In genomic region chr5:52131389-52131788, GRCm38 (mm10) we compare ENCODE assay signal across 10 mouse cellular contexts.
"Had no signal": no experiment of that assay in that cellular context is flagged by ENCODE, and none has a peak within 500 bp of the region (broad histone marks: within the 10 kb centered on the region; RNA-seq: fewer than 3 reads in every experiment).

No protein-coding gene starts in this region.

- H3K4me3 ChIP-seq: liver, embryonic 13.5 days; liver, embryonic 15.5 days; midbrain, embryonic 10.5 days; midbrain, embryonic 13.5 days; myocyte; neural tube, embryonic 13.5 days; neural tube, embryonic 15.5 days had no signal

- H3K4me2 ChIP-seq: liver, embryonic 13.5 days; liver, embryonic 15.5 days; lung, embryonic 14.5 days; midbrain, embryonic 13.5 days; neural tube, embryonic 13.5 days; neural tube, embryonic 15.5 days had no signal

- DNase-seq: right cerebral cortex, postnatal 25 days; thymus, adult 18-20 months had no signal

- H3K4me1 ChIP-seq: liver, embryonic 13.5 days; liver, embryonic 15.5 days; midbrain, embryonic 10.5 days; midbrain, embryonic 13.5 days; neural tube, embryonic 13.5 days; neural tube, embryonic 15.5 days had no signal

- H3K36me3 ChIP-seq: liver, embryonic 13.5 days; liver, embryonic 15.5 days; neural tube, embryonic 13.5 days; neural tube, embryonic 15.5 days had no signal

- H3K9ac ChIP-seq: liver, embryonic 13.5 days; liver, embryonic 15.5 days; lung, embryonic 14.5 days; midbrain, embryonic 13.5 days; neural tube, embryonic 13.5 days; neural tube, embryonic 15.5 days had no signal

- H3K9me3 ChIP-seq: liver, embryonic 13.5 days; liver, embryonic 15.5 days; midbrain, embryonic 10.5 days; midbrain, embryonic 13.5 days; neural tube, embryonic 13.5 days; neural tube, embryonic 15.5 days had no signal

- H3K27me3 ChIP-seq: liver, embryonic 13.5 days; liver, embryonic 15.5 days; midbrain, embryonic 13.5 days; neural tube, embryonic 13.5 days; neural tube, embryonic 15.5 days had no signal

- H3K27ac ChIP-seq: liver, embryonic 13.5 days; liver, embryonic 15.5 days; midbrain, embryonic 10.5 days; midbrain, embryonic 13.5 days; neural tube, embryonic 13.5 days; neural tube, embryonic 15.5 days had no signal
